Mouse (Mus musculus): ENCODE measurements at regions not wholly inside any gene's neighbourhood (a gene's known extent, or its start where the extent isn't known, plus 50 kb on each side); places are given as distances from the start of the nearest gene placed in this dataset.

- TF ChIP-seq CTCF (conservative IDR thresholded peaks at IDR 0.05; ENCODE audit: low read length) (no peak), POU5F1 (IDR thresholded peaks at IDR 0.05; ENCODE audit: borderline replicate concordance, low read length) (no peak), NANOG (IDR thresholded peaks at IDR 0.05; ENCODE audit: borderline replicate concordance, low read length) (no peak)
Measured at GRCm38 (mm10) chr13:25857096-25857495, 586.8 kb upstream of the Nrsn1 start.
